Mouse (Mus musculus): ENCODE data around the gene Adam3. TPM values are rescaled to one million over a fixed set of nuclear protein-coding genes. Genes with fewer than 3 reads are reported as not detected.

The Adam3 gene
- 0.14 and 0.43 TPM in 2 replicates for polyA plus RNA-seq (2021; fragmentation: Nextera tagmentation)
- long read RNA-seq, experiment 1: 0 reads
- long read RNA-seq, experiment 2: 0 reads

GRCm38 (mm10) chr8:24725630-24726029, at the start of gene Adam3:
Gene Adam3 (minus strand): TSS chr8:24725852.

Other genes with a start within 250 kb of the Adam3 start
- gene Adam5, start 98.5 kb upstream of the Adam3 start, polyA plus RNA-seq (2021; fragmentation: Nextera tagmentation): 0.26 and 0.41 TPM in 2 replicates